Mouse (Mus musculus): ENCODE results near the gene Kctd5.

Kctd5 gene

GRCm38 (mm10) chr17:24037844-24038243 is 35.4 kb downstream of the Kctd5 start, which contains the start of gene Prss27:
Gene Prss27 (plus strand): TSS chr17:24038144.
- in situ Hi-C loops (cut with MboI; ENCODE audit: low sequenced_read_pairs) = no loop called here

- in situ Hi-C loops (cut with MboI; ENCODE audit: low sequenced_read_pairs) = no loop called here
Observed at GRCm38 (mm10) chr17:24037360-24037759, 35.9 kb downstream of the Kctd5 start.

DNA sequence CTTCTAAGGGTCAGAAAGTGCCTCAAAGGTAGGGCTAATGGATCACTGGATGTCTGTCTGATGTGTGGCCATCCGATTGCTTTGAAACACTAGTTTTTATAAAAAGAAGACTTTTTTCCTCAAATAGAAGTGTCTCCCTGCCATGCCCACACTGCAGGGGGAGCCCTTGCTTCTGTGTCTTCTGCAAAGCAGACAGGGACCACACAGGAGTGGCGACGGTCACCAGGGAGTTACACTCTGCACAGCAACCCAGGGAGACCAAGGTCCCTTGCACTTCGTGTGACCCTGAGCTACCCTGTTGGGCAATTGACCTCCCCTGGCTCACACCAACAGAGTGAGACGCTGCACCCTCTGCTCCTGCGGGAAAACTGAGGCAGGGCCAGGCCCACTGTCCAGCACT is 36.3 kb downstream of the Kctd5 start:
- in situ Hi-C loops (cut with MboI; ENCODE audit: low sequenced_read_pairs) = no loop called here

DNA sequence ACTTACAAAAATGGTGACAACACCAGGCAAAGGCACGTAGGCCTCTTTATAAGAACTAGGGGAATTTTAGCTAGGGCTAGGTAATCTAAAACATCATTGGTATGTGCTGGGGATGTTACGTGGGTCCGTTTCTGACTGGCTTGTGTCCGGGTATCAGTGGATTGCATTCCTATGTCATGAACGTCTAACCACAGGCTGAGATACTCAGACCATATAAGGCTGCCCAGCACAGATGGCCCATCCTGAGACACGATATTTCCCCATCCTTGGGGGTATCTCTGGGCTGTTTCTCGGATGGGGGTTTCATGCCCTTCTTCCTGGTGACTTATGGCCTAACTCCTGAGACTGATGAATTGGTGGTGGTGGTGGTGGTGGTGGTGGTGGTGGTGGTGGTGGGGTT is 38.2 kb downstream of the Kctd5 start:
- in situ Hi-C loops (cut with MboI; ENCODE audit: low sequenced_read_pairs) = no loop called here

GRCm38 (mm10) chr17:24030551-24030950 is 42.7 kb downstream of the Kctd5 start:
- in situ Hi-C loops (cut with MboI; ENCODE audit: low sequenced_read_pairs) = no loop called here

DNA sequence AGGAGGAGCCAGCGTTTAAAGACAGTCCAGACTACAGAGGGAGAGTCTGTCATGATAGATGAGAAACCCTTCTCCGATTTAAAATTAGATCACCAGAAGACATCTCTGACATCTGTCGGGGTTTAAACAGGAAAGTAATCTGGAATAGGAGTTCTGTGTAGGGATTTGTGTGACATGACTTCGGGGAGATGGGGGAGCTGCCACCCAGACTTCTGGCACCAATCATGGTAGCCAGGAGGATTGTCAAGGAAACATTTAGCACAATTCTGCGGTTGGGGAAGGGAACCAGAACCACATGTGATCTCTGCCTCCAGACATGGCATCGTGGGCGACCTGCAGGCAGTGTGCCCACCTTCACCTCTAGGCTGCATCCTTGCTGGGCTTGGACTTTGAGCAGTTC is 43.8 kb downstream of the Kctd5 start:
- in situ Hi-C loops (cut with MboI; ENCODE audit: low sequenced_read_pairs) = no loop called here

DNA sequence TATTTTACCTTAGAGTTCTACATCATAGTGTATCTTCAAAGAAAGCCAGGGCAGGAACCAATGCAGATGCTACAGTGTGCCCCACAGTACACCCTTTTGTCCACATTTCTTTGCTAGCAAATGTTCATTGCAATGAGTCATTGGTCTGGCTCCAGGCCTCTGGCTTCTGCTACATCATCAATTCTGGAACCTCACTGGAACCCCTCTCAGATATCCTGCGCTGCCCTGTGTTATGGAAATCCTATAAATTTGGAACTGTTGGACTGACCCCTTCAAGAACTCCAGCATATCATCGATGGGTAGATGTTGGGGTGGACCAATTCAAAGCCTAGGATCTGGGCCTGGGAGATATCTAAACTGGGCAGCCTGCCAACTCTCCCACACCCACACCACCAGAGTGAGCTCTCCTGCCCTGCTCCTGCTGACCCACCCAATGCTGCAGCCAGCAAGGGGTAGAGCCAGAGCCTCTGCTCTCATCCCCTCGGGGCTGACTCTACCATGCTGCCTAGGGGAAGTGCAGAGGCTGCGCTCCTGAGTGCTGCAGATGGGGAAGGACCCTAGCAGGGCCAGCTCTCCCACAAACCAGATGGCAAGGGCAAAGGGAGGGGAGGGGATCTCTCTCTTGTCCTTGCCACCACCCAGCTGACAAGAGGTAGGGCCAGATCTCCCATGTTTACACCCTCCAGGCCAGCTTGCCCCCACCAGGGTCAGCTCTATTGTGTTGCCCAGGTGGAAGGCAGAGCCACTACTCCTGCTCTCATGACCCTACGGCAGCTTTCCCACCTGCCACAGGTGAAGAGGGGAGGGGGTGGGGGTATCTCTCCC is 51.7 kb downstream of the Kctd5 start:
- in situ Hi-C loops (cut with MboI; ENCODE audit: low sequenced_read_pairs) = no loop called here

- in situ Hi-C loops (cut with MboI; ENCODE audit: low sequenced_read_pairs) = no loop called here
Observed at GRCm38 (mm10) chr17:24020696-24021095, 52.6 kb downstream of the Kctd5 start.

GRCm38 (mm10) chr17:24015727-24016126 is 57.6 kb downstream of the Kctd5 start:
- in situ Hi-C loops (cut with MboI; ENCODE audit: low sequenced_read_pairs) = no loop called here

DNA sequence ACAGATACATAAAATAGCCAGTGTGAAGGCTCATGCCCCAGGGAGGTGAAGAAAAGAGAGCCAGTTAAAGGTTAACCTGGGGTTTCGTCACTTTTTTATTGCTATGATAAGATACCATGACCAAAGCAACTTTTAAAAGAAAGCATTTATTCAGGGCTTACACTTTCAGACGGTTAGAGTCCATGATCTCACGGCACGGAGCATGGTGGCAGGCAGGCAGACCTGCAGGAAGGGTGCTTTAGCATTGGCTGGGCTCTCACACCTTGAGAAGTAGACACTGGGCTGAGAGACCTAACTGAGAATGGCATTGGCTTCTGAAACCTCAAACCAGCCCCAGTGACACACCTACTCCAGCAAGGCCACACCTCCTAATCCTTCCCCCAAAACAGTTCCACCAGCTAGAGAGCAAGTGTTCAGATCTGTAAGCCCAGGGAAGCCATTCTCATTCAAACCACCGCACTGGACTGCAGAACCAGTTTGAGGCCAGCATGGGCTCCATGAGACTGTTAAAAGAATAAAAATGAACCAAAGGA is 58.8 kb downstream of the Kctd5 start:
- in situ Hi-C loops (cut with MboI; ENCODE audit: low sequenced_read_pairs) = no loop called here

DNA sequence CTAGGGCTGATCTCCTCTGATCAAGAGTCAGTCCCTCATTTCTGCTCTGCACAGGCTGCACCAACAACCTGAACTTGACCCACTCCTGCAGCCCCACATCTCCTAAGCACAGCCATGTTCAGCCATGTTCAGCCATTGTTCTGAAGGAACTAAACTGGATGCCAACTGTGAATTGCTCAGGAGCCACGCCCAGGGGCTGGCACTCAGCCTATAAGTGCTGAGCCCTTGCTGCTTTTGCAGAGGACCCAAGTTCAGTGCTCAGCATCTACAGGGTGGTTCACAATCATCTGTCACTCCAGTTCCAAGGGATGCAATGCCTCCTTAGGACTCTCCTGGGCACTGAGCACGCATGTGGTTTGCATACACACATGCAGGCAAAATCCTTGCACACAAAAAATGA is 60.4 kb downstream of the Kctd5 start:
- in situ Hi-C loops (cut with MboI; ENCODE audit: low sequenced_read_pairs) = no loop called here

GRCm38 (mm10) chr17:24009617-24010016 is 63.7 kb downstream of the Kctd5 start:
- in situ Hi-C loops (cut with MboI; ENCODE audit: low sequenced_read_pairs) = no loop called here

DNA sequence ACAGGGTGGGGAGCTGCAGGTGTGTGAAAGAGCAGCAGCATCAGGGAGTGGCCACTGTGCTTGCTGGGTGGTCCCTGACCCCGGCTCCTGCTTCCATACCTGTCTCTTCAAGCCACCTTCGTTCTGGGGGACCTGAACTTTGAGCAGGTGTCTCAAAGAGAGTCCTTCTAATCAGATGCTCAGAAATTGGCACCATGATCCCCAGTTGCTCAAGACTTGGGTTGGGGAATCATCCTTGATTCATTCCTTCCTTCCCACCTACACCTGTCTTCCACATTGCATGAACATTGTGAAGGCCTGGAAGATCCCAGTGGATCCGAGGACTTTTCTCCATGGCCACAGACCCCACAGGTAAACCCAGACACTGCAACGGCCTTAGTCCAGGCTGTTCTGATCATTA is 65.2 kb downstream of the Kctd5 start:
- in situ Hi-C loops (cut with MboI; ENCODE audit: low sequenced_read_pairs) = no loop called here

- in situ Hi-C loops (cut with MboI; ENCODE audit: low sequenced_read_pairs) = no loop called here
Observed at GRCm38 (mm10) chr17:24007391-24007790, 65.9 kb downstream of the Kctd5 start.

GRCm38 (mm10) chr17:24006930-24007329 is 66.4 kb downstream of the Kctd5 start:
- in situ Hi-C loops (cut with MboI; ENCODE audit: low sequenced_read_pairs) = no loop called here

DNA sequence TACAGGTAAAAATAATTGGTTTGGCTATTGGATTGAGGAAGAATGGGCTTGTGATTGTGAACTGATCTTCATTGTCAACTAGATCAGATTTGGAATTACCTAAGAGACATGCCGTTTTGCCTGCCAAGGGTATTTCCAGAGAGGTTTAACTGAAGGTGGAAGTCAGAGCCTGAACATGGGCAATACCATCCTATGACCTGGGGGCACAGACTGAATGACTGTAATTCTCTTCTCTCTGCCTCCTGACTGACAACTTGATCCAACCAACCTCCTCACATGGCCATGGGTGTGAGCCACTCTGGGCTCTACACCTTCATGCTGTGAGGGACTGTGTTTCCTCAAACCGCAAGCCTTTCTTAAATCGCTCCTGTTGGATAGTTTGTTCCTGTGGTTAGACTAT is 68.2 kb downstream of the Kctd5 start:
- in situ Hi-C loops (cut with MboI; ENCODE audit: low sequenced_read_pairs) = no loop called here

DNA sequence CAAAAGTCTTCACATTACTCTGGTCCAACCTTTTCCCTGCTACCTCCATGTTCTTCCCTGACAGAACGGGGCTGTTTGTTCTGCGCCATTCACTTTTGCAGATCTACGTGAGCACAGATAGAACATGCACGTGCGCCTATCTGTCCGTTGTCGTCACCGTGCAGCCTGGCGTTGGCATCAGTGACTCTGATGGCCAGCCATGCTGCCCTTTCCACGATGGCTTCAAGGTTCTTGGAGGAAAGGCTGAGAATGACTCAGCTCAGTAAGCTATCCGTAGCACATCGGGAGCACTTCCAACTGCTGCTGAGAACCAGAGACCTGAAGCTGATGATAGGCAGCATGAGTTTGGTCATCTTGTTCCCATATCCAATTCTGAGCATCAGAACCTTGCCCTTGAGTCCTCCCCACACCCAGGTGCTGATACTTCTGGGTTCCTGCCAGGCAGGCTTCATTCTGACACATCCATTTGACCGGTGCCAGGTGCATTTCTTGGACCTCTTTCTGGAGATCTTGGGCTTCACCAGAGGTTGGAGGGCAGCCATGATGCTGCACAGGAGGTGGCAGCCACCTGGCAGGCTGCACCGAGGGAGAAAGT is 69.1 kb downstream of the Kctd5 start:
- in situ Hi-C loops (cut with MboI; ENCODE audit: low sequenced_read_pairs) = no loop called here

GRCm38 (mm10) chr17:24000404-24000803 is 72.9 kb downstream of the Kctd5 start:
- in situ Hi-C loops (cut with MboI; ENCODE audit: low sequenced_read_pairs) = no loop called here

DNA sequence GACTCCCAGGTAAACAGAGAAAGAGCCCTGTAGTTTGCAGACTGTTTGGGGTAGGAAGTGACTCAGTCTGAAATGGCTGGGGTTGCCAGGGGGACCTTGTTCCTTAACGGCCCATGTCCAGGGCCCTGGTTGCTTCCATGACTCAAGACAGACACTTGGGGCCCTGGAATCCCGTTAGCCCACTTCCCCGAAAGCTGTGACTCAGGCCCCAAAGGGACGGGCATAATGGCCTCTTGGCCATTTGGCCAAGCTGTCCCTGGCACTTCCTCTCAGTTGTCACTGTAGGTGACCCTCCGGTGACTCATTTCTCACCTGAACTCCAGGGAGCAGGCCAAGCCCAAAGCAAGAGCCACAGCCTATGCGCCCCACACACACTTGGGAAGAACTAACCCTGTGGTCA is 74.9 kb downstream of the Kctd5 start:
- in situ Hi-C loops (cut with MboI; ENCODE audit: low sequenced_read_pairs) = no loop called here

DNA sequence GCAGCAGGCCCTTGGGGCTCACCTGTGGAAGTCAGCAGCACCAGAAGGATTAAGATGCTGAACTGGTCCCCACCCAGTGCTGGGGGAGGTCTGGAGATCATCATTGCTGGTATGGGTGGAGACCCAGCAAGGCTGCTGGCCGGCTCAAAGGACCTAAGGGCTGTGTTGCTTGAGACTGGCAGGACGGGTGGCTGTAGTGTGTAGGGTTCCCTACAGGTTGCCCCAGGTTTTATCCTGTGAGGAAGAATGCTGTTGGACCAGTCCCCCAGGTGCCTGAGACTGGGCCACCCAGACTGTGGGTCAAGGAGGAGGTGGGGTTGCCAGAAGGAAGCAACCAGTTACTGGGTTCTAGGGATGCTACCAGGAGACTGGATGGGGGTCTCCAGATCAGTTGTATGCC is 75.4 kb downstream of the Kctd5 start, which contains the start of gene Prss22:
Prss22 (minus strand) TSS at position 200 of the 400 bp plus-strand sequence.
- in situ Hi-C loops (cut with MboI; ENCODE audit: low sequenced_read_pairs) = no loop called here

Measured in CH12F3 (cell line).